Mouse (Mus musculus) macrophage (primary cell): ENCODE data around the gene Rcor2. TPM values are rescaled to one million over a fixed set of nuclear protein-coding genes. Genes with fewer than 3 reads are reported as not detected.

Experiments
- H3K27ac ChIP-seq: fragments of 350-480 bp; formaldehyde crosslinking; 2 replicates; pipeline ENCODE4 v1.9.0; 2021
- H3K36me3 ChIP-seq: fragments of 350-480 bp; formaldehyde crosslinking; 2 replicates; pipeline ENCODE4 v1.9.0; 2021; ENCODE audit errors: inconsistent target
- H3K4me3 ChIP-seq: fragments of 350-480 bp; formaldehyde crosslinking; 2 replicates; pipeline ENCODE4 v1.9.0; 2021; ENCODE audit errors: inconsistent target
- H3K79me2 ChIP-seq: fragments of 350-480 bp; formaldehyde crosslinking; 2 replicates; pipeline ENCODE4 v1.9.0; 2021; ENCODE audit errors: inconsistent target
- WGBS: methylation state at CpG from one replicate; pipeline ENCODE4 v1.1.7; 2026; ENCODE audit warnings: inconsistent platforms; ENCODE audit not compliant: missing documents; 5-methylcytosine and 5-hydroxymethylcytosine counted together
- polyA plus RNA-seq: library from polyadenylated mRNA; stranded (reverse); fragments of 250-400 nt; gene quantifications from 3 replicates; pipeline ENCODE4 v1.2.4, GENCODE M21; 2018; ENCODE audit warnings: inconsistent platforms

Gene Rcor2
- polyA plus RNA-seq, 1 experiment from 2014 or later, result 0.52 TPM

DNA sequence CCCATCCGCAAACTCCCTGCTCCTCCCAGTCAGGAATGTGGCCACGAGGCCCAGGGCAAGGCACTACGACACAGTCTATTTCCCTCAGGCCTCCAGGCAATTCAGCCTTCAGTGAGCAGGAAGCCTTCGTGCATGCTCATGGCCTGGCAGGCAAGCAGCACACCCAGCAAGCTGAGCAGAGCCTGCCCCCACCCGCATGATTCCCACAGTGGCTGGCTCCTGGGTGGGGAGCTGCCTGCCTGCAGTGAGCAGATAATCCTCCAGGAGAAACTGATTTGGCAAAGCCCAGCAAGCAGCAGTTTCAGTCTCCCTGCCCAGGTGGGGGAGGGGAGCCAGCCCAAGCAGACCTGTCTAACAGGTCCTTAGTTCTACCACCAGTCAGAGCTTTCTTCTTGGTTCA is 43.6 kb downstream of the Rcor2 start:
- H3K27ac ChIP-seq, result no peak overlapping the region
- WGBS, result 80% methylated on average over 4 of the region's 5 CpGs

DNA sequence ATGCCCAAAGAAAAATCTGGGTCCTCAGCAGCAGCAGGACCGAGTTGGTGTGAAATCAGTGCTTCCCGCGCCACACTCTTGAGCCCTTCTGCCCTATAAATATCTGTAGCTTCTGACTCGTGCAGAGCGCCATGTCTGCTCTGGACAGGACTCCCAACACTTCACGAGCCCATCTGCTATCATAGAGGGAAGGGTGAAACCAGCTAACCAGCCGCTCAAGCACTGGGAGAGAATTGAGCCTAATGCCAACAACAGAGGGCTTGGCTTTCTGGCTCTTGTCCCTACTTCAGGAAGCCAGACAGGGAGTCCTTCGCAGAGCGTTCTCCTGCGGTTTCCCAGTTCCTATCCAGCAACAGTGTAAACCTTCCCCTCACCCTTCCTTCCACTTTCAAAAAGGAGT is 44.2 kb downstream of the Rcor2 start:
- Histone ChIP-seq H3K36me3 (no peaks in the 10 kb centered on the region), H3K4me3 (no peak overlapping the region), H3K79me2 (peaks cover 100% of the 10 kb centered on the region), H3K27ac (no peak overlapping the region)
- WGBS, result 45% methylated on average over 10 of the region's 10 CpGs

More for the DNA sequence above, 43.6 kb downstream of the Rcor2 start:
- H3K4me3 ChIP-seq, result no peak overlapping the region
- H3K36me3 ChIP-seq, result no peaks in the 10 kb centered on the region
- H3K79me2 ChIP-seq, result peaks cover 100% of the 10 kb centered on the region

DNA sequence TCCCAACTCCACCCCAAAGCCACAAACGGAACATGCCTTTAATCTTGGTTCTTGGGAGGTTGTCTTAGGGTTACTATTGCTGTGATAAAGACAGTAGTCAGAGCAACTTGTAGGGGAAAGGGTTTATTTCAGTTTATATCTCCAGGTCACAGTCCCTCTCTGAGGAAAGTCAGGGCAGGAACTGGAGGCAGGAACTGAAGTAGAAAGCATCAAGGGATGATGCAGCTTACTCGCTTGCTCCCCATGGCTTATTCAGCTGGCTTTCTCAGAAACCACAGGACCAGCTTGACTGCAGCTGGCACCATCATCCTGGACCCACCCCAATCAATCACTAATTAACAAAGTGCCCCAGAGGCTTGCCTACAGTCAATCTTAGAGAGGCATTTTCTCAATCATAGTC is 46.5 kb downstream of the Rcor2 start:
- Histone ChIP-seq H3K79me2 (peaks cover 100% of the 10 kb centered on the region), H3K27ac (no peak overlapping the region), H3K4me3 (no peak overlapping the region), H3K36me3 (no peaks in the 10 kb centered on the region)
- 90% methylated on average over 2 of the region's 2 CpGs for WGBS

DNA sequence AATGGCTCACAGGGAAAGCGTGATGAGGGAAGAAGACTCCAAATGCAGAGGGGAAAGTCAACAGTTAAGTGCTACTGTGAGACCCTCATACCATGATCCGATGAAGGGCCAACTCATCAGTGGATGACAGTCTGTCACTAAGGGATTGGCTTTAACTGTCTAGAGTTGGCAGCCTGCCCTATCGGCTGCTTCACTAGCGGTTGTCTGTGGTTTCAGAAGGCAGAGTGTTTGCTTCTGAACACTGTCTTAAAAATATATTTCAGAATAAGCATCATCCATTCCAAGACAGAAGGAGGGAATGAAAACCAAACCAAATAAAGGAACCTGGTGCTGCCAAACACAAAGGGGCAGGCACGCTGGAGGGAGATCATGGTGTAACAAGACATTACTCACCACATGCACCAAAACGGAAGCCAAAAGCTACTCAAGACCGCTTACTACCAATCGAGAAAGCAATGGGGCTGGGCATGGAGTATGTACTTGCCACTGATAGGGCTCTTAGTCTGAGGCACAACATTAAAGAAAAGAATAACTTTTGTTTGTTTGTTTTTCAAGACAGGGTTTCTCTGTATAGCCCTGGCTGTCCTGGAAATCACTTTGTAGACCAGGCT is 48.0 kb downstream of the Rcor2 start:
- no peaks in the 10 kb centered on the region for H3K36me3 ChIP-seq
- H3K4me3 ChIP-seq, result no peak overlapping the region
- no peak overlapping the region for H3K27ac ChIP-seq
- peaks cover 100% of the 10 kb centered on the region for H3K79me2 ChIP-seq
- WGBS, result 25% methylated on average over 8 of the region's 8 CpGs

DNA sequence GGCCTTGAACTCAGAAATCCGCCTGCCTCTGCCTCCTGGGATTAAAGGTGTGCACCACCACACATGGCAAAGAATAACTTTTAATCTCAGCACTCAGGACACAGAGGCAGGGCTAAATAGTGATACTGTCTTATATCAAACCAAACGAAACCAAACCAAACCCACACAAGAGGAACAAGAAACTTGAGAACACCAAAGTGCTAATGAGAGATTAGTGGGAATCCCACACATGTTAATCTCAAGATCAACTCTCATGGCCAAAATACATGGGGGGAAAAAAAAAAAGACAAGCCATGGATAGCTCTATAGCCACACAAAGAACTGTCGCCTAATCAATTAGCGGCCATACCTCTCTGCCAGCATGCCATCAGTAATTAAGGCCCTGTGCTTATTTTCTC is 48.5 kb downstream of the Rcor2 start:
- Histone ChIP-seq H3K79me2 (peaks cover 100% of the 10 kb centered on the region), H3K27ac (no peak overlapping the region), H3K36me3 (no peaks in the 10 kb centered on the region), H3K4me3 (no peak overlapping the region)
- 63% methylated on average over 4 of the region's 4 CpGs for WGBS

DNA sequence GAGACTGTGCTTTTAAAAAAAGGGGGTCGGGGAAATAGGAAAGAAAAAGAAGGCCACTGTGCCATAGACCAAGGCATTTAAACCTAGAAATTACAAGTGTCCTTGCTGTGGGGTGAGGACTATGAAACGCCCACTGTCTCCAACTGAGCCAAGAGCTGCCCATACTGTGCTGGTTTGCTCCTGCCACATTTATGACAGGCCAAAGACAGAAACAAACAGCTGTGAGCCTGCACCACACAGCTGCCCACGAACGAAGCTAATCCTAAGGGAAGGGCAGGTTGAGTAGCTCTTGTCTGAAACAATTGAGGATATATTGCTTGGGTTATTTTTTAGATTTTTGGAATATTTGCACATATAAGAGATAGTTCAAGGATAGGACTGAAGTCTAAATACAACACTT is 49.7 kb downstream of the Rcor2 start:
- 90% methylated on average over 4 of the region's 4 CpGs for WGBS
- no peaks in the 10 kb centered on the region for H3K36me3 ChIP-seq
- peaks cover 100% of the 10 kb centered on the region for H3K79me2 ChIP-seq
- no peak overlapping the region for H3K27ac ChIP-seq
- H3K4me3 ChIP-seq, result no peak overlapping the region

DNA sequence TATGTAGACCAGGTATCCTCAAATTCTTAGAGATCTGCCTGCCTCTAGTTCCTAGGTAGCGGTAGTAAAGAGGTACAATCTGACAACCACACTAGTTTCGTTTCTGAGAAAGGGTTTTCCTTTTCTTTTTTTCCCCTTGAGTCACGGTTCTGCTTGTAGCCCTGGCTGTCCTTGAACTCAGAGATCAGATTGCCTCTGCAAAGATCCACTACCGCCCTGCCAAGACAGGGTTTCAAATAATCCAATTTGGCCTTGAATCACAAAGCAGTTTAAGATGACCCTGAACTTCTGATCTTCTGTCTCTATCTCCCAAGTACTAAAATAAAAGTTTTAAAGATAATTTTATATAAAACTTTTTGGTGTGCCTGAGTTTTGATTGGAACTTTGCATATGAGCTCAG is 50.6 kb downstream of the Rcor2 start:
- Histone ChIP-seq H3K36me3 (no peaks in the 10 kb centered on the region), H3K79me2 (peaks cover 100% of the 10 kb centered on the region), H3K4me3 (no peak overlapping the region), H3K27ac (no peak overlapping the region)
- 76% methylated on average over 4 of the region's 4 CpGs for WGBS

DNA sequence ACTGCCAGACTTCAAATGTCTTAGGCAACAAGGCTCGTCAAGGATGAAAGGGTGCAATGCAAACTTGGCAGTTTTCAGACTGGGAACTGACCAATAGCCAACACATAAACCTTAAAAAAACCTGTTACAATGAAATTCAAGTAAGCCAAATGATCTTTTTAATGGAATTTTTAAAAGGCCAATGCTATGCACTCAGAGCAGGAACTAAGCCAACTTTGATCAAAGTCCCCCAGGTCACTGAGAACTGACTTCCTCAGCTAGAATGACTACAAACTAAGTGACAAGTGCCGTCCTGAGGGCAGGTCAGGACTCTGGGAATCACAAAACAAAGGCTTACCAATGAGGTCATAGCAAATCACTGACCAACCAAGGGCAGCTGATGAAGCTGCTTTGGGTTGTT is 53.1 kb downstream of the Rcor2 start:
- H3K4me3 ChIP-seq, result no peak overlapping the region
- no peak overlapping the region for H3K27ac ChIP-seq
- 36% methylated on average over 1 of the region's 2 CpGs for WGBS
- no peaks in the 10 kb centered on the region for H3K36me3 ChIP-seq
- H3K79me2 ChIP-seq, result peaks cover 100% of the 10 kb centered on the region

DNA sequence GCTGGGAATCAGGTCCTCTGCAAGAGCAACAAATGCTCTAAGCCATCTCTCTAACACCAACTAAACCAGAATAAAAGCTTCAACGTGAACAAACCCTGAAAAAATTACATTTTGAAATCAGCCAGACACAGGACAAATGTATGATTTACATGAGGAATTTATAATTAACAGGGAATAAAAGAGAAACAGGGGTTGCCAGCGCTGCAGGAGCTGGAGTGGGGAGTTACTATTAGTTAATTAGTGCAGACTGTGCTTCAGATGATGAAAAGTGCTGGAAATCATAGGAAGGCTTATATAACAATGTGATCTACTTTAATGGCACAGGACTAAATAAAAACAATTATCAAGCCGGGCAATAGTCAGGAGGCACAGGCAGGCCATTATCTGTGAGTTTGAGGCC is 54.3 kb downstream of the Rcor2 start:
- Histone ChIP-seq H3K36me3 (no peaks in the 10 kb centered on the region), H3K27ac (no peak overlapping the region), H3K79me2 (peaks cover 100% of the 10 kb centered on the region), H3K4me3 (no peak overlapping the region)
- WGBS, result 92% methylated on average over 3 of the region's 3 CpGs

Other genes with a start within 250 kb of the Rcor2 start
- gene Fermt3, start 247.9 kb upstream of the Rcor2 start, polyA plus RNA-seq, result 194 to 236 TPM (median 225 TPM) in 3 replicates
- gene Stip1, start 227.4 kb upstream of the Rcor2 start, polyA plus RNA-seq, result 53.3 to 149 TPM (median 126 TPM) in 3 replicates
- gene Macrod1, start 210.5 kb upstream of the Rcor2 start, polyA plus RNA-seq, result 5.5 to 13.5 TPM (median 7.3 TPM) in 3 replicates
- not detected in 3 replicates for gene Flrt1, start 161.6 kb upstream of the Rcor2 start, polyA plus RNA-seq
- 63.3 to 78.4 TPM (median 68.3 TPM) in 3 replicates for gene Otub1, start 61.0 kb upstream of the Rcor2 start, polyA plus RNA-seq
- 220 to 440 TPM (median 391 TPM) in 3 replicates for gene Cox8a, start 49.7 kb upstream of the Rcor2 start, polyA plus RNA-seq
- gene Naa40, start 26.1 kb upstream of the Rcor2 start, polyA plus RNA-seq, result 17.5 to 29.1 TPM (median 25.8 TPM) in 3 replicates
- gene Mark2, start 74.5 kb downstream of the Rcor2 start, polyA plus RNA-seq, result 28.6 to 40.1 TPM (median 35.7 TPM) in 3 replicates
- 5.7 to 8.2 TPM (median 6.0 TPM) in 3 replicates for gene Spindoc, start 115.7 kb downstream of the Rcor2 start, polyA plus RNA-seq
- 0.88 to 2.2 TPM (median 1.2 TPM) in 3 replicates for gene 2700081O15Rik, start 150.3 kb downstream of the Rcor2 start, polyA plus RNA-seq
- 188 to 302 TPM (median 240 TPM) in 3 replicates for gene Rtn3, start 216.0 kb downstream of the Rcor2 start, polyA plus RNA-seq
- 30.6 to 48.9 TPM (median 46.4 TPM) in 3 replicates for gene Atl3, start 226.7 kb downstream of the Rcor2 start, polyA plus RNA-seq